Mouse (Mus musculus): ENCODE measurements around the gene E130114P18Rik. TPM values are rescaled to one million over a fixed set of nuclear protein-coding genes. Genes with fewer than 3 reads are reported as not detected.

The E130114P18Rik gene
- polyA plus RNA-seq, 1 experiment: not detected

DNA sequence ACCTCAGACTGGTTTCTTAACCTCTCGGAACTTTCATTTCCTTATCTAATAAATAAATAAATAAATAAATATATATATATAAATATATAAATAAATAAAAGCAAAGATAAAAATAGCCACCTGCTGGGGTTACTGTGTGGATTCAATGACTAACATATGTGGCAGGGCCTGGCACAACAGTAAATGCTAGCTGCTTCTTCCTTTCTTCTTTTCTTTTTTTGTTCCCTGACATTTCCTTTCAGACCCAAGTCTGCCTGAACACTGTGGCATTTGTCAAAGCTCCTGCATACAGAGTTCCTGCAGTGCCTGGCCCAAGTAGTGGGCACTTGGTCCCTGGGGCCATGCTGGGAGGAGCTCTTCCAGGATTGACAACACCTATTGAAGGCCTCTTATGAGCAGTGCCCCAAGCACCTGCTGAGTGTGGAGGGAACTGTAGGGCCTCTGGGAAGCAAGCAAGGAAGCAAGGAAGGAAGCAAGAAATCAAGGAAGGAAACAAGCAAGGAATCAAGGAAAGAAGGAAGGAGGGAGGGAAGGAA is 142.1 kb downstream of the E130114P18Rik start:
- H3K4me3 ChIP-seq (ENCODE audit: insufficient read depth, poor library complexity, severe bottlenecking): no peak overlapping the region
- no peak overlapping the region for H3ac ChIP-seq (ENCODE audit: control insufficient read depth, insufficient read length, low read depth)
- no peaks in the 10 kb centered on the region for H3K79me2 ChIP-seq (ENCODE audit: control insufficient read depth, insufficient read depth)
- no peaks in the 10 kb centered on the region for H3K79me3 ChIP-seq (ENCODE audit: low read depth)
- H3K36me3 ChIP-seq (ENCODE audit: control insufficient read depth, insufficient read depth): no peaks in the 10 kb centered on the region
- no peak for TF ChIP-seq MYOG (IDR thresholded peaks at IDR 0.05; ENCODE audit: control insufficient read depth, extremely low read depth, insufficient read length)
- no peak for TF ChIP-seq CEBPB (IDR thresholded peaks at IDR 0.05; ENCODE audit: low read depth)
- TF ChIP-seq CTCF (IDR thresholded peaks at IDR 0.05; ENCODE audit: control insufficient read depth, insufficient read depth, insufficient read length): no peak
- TF ChIP-seq USF1 (IDR thresholded peaks at IDR 0.05; ENCODE audit: low read depth): no peak
- TF ChIP-seq MYOD1 (IDR thresholded peaks at IDR 0.05; ENCODE audit: control insufficient read depth, insufficient read length, low read depth): no peak
- TF ChIP-seq MAX (IDR thresholded peaks at IDR 0.05): no peak
- no peak for TF ChIP-seq FOSL1 (IDR thresholded peaks at IDR 0.05; ENCODE audit: insufficient read depth, low read length, poor library complexity, severe bottlenecking)
- H3K27me3 ChIP-seq (ENCODE audit: control insufficient read depth, insufficient read depth, insufficient read length): no peaks in the 10 kb centered on the region

DNA sequence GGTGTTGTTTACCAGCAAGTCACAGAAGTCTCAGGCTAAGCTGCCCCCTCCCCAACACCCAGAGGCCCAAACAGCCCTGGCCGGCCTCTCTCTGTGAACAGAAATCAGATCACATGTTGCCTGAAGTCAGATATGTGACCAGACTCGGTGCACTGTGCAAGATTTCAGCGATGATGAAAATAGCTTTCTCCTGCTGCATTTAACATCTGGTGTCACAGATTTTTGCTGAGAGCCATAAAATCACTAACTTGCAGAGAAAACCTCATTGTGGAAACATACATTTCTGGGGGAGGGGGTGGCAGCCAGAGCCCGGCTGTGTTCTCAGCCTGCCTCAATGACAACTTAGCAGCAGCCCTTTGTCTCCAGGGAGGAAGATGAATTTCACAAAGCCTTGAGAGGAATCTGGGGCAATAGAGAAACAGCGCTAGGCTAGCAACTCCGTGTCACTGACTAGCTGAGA is 142.6 kb downstream of the E130114P18Rik start:
- Histone ChIP-seq H3K27me3 (ENCODE audit: control insufficient read depth, insufficient read depth, insufficient read length) (no peaks in the 10 kb centered on the region), H3ac (ENCODE audit: control insufficient read depth, insufficient read length, low read depth) (no peak overlapping the region)

DNA sequence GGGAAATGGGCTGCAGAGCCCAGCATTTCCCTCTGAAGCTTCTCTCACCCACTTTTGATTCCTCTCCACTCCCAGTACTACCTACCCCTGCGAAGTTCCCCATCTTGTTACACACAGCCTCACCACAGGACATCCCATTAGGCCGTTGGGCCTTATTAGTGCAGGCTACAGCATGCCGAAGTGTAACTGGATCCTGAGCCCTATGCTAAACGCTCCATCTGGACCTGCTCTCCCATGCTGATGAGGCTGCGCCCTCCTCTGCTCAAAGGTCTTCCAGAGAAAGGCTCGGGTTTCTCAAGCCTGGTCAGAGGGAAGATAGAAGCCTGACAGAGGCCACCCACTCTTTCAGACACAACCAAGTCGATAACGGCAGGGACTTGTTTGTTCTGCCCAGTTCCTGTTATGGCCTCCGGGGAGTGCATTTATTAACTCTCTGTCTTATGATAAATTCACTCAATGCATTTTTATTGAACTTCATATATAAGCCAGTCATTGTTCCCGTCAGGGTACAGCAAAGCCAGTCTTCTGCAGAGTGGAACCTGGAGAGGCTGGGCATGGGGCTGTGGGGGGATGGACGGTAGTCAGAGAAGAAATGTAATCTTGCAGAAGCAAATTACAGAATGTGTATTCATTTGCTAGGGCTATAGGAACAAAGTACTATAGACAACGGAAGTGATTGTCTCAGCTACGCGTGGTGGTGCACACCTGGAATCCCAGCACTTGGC is 148.8 kb downstream of the E130114P18Rik start:
- H3K36me3 ChIP-seq (ENCODE audit: control insufficient read depth, insufficient read depth): no peaks in the 10 kb centered on the region
- no peak overlapping the region for H3ac ChIP-seq (ENCODE audit: control insufficient read depth, insufficient read length, low read depth)

More for the DNA sequence above, 142.6 kb downstream of the E130114P18Rik start:
- TF ChIP-seq USF1 (IDR thresholded peaks at IDR 0.05; ENCODE audit: low read depth): no peak
- no peak for TF ChIP-seq MAX (IDR thresholded peaks at IDR 0.05)
- TF ChIP-seq MYOD1 (IDR thresholded peaks at IDR 0.05; ENCODE audit: control insufficient read depth, insufficient read length, low read depth): no peak
- no peak for TF ChIP-seq CTCF (IDR thresholded peaks at IDR 0.05; ENCODE audit: control insufficient read depth, insufficient read depth, insufficient read length)
- no peak for TF ChIP-seq CEBPB (IDR thresholded peaks at IDR 0.05; ENCODE audit: low read depth)
- no peak for TF ChIP-seq FOSL1 (IDR thresholded peaks at IDR 0.05; ENCODE audit: insufficient read depth, low read length, poor library complexity, severe bottlenecking)
- Histone ChIP-seq H3K4me3 (ENCODE audit: insufficient read depth, poor library complexity, severe bottlenecking) (no peak overlapping the region), H3K79me2 (ENCODE audit: control insufficient read depth, insufficient read depth) (no peaks in the 10 kb centered on the region), H3K36me3 (ENCODE audit: control insufficient read depth, insufficient read depth) (no peaks in the 10 kb centered on the region), H3K79me3 (ENCODE audit: low read depth) (no peaks in the 10 kb centered on the region)

DNA sequence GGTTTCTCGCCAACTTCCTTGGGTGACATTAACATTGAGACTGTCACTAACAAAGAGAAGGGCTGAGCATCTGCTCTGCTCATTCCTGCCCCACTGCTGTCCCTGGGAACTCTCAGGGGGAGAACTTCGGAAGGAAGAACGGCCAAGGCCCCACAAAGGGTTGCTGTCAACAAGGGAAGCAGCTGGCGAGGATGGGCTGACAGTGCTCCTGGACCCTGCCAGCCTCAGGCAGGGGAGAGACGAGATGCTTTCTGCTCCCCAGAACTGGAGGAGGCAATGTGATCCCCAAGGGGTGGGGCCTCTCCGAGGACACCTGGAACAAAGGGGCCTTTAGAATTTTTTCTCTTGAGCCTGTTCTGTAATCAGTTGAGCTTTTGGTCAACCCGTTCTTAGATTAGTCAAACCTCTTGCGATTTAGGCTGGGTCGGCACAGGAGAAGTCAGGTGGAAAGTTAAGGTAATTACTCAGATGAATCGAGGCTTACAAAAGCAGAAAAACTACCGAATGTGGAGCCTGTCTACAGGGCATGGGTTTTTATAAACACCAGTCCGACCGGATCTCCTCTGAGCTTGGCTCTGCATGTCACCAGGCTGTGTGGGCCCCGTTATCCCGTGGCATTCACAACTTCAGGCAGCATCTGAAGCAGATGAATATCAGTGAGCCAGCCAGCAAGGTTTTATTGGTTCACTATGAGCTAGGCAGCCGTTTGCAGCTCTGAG is 151.7 kb downstream of the E130114P18Rik start:
- no peak for TF ChIP-seq CEBPB (IDR thresholded peaks at IDR 0.05; ENCODE audit: low read depth)
- no peak for TF ChIP-seq USF1 (IDR thresholded peaks at IDR 0.05; ENCODE audit: low read depth)
- no peak for TF ChIP-seq MAX (IDR thresholded peaks at IDR 0.05)
- no peak for TF ChIP-seq MYOD1 (IDR thresholded peaks at IDR 0.05; ENCODE audit: control insufficient read depth, insufficient read length, low read depth)
- TF ChIP-seq MYOG (IDR thresholded peaks at IDR 0.05; ENCODE audit: control insufficient read depth, extremely low read depth, insufficient read length): no peak
- TF ChIP-seq CTCF (IDR thresholded peaks at IDR 0.05; ENCODE audit: control insufficient read depth, insufficient read depth, insufficient read length): no peak
- TF ChIP-seq FOSL1 (IDR thresholded peaks at IDR 0.05; ENCODE audit: insufficient read depth, low read length, poor library complexity, severe bottlenecking): no peak
- Histone ChIP-seq H3K36me3 (ENCODE audit: control insufficient read depth, insufficient read depth) (no peaks in the 10 kb centered on the region), H3K4me3 (ENCODE audit: insufficient read depth, poor library complexity, severe bottlenecking) (no peak overlapping the region), H3K79me3 (ENCODE audit: low read depth) (no peaks in the 10 kb centered on the region), H3K79me2 (ENCODE audit: control insufficient read depth, insufficient read depth) (no peaks in the 10 kb centered on the region), H3K27me3 (ENCODE audit: control insufficient read depth, insufficient read depth, insufficient read length) (no peaks in the 10 kb centered on the region), H3ac (ENCODE audit: control insufficient read depth, insufficient read length, low read depth) (no peak overlapping the region)

More for the DNA sequence above, 148.8 kb downstream of the E130114P18Rik start:
- no peaks in the 10 kb centered on the region for H3K27me3 ChIP-seq (ENCODE audit: control insufficient read depth, insufficient read depth, insufficient read length)
- TF ChIP-seq CEBPB (IDR thresholded peaks at IDR 0.05; ENCODE audit: low read depth) (no peak), CTCF (IDR thresholded peaks at IDR 0.05; ENCODE audit: control insufficient read depth, insufficient read depth, insufficient read length) (no peak), FOSL1 (IDR thresholded peaks at IDR 0.05; ENCODE audit: insufficient read depth, low read length, poor library complexity, severe bottlenecking) (no peak), MYOD1 (IDR thresholded peaks at IDR 0.05; ENCODE audit: control insufficient read depth, insufficient read length, low read depth) (no peak), MAX (IDR thresholded peaks at IDR 0.05) (no peak)
- no peak overlapping the region for H3K4me3 ChIP-seq (ENCODE audit: insufficient read depth, poor library complexity, severe bottlenecking)
- H3K79me2 ChIP-seq (ENCODE audit: control insufficient read depth, insufficient read depth): no peaks in the 10 kb centered on the region
- H3K79me3 ChIP-seq (ENCODE audit: low read depth): no peaks in the 10 kb centered on the region

DNA sequence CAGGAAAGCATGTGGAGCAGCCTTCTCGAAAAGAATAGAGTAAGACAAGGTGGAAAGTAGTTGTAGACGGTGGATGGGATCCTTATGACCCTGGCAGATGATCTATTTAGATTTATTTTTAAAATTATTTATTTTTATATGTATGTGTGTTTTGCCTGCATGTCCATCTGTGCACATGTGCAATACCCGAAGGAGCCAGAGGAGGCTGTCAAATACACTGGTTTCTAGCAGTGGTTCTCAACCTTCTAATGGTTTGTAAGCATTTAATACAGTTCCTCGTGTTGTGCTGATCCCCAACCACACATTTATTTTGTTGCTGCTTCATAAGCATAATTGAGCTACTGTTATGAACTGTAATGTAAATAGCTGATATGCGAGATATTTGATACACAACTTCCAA is 154.7 kb downstream of the E130114P18Rik start:
- Histone ChIP-seq H3K79me3 (ENCODE audit: low read depth) (no peaks in the 10 kb centered on the region), H3ac (ENCODE audit: control insufficient read depth, insufficient read length, low read depth) (no peak overlapping the region), H3K4me3 (ENCODE audit: insufficient read depth, poor library complexity, severe bottlenecking) (no peak overlapping the region), H3K36me3 (ENCODE audit: control insufficient read depth, insufficient read depth) (no peaks in the 10 kb centered on the region), H3K79me2 (ENCODE audit: control insufficient read depth, insufficient read depth) (no peaks in the 10 kb centered on the region), H3K27me3 (ENCODE audit: control insufficient read depth, insufficient read depth, insufficient read length) (no peaks in the 10 kb centered on the region)
- TF ChIP-seq MYOD1 (IDR thresholded peaks at IDR 0.05; ENCODE audit: control insufficient read depth, insufficient read length, low read depth) (no peak), MYOG (IDR thresholded peaks at IDR 0.05; ENCODE audit: control insufficient read depth, extremely low read depth, insufficient read length) (no peak), MAX (IDR thresholded peaks at IDR 0.05) (no peak), CEBPB (IDR thresholded peaks at IDR 0.05; ENCODE audit: low read depth) (no peak), CTCF (IDR thresholded peaks at IDR 0.05; ENCODE audit: control insufficient read depth, insufficient read depth, insufficient read length) (no peak), USF1 (IDR thresholded peaks at IDR 0.05; ENCODE audit: low read depth) (no peak), FOSL1 (IDR thresholded peaks at IDR 0.05; ENCODE audit: insufficient read depth, low read length, poor library complexity, severe bottlenecking) (no peak)

All from C2C12 (cell line).